Mouse (Mus musculus): Measurements from ENCODE around the gene Btbd19. TPM values are rescaled to one million over a fixed set of nuclear protein-coding genes. Genes with fewer than 3 reads are reported as not detected.

Btbd19 gene
- polyA plus RNA-seq, 1 experiment from 2014 or later = 3.5 TPM

- H3K36me3 ChIP-seq (ENCODE audit: control insufficient read depth, insufficient read depth) = peaks cover 35% of the 10 kb centered on the region
- WGBS = 67% methylated on average over 24 of the region's 24 CpGs
- no peak for TF ChIP-seq CTCF (IDR thresholded peaks at IDR 0.05; ENCODE audit: low read depth)
- H3K9me3 ChIP-seq (ENCODE audit: control insufficient read depth) = no peaks in the 10 kb centered on the region
- no peak overlapping the region for H3K9ac ChIP-seq (ENCODE audit: low read depth, low read length)
- no peak overlapping the region for H3K27ac ChIP-seq (ENCODE audit: low read depth, low read length)
- no peak overlapping the region for H3K4me2 ChIP-seq (replicated peaks; ENCODE audit: low read depth)
- no peaks in the 10 kb centered on the region for H3K27me3 ChIP-seq (replicated peaks; ENCODE audit: control insufficient read depth, insufficient read depth, low read length)
- no peak overlapping the region for H3K4me3 ChIP-seq (ENCODE audit: low read depth, low read length)
- 0 out of 2 replicates have a peak, but pooled peaks cover 4% of the 10 kb centered on the region for H3K4me1 ChIP-seq (replicated peaks; ENCODE audit: control insufficient read depth, insufficient read depth, low read length)
- no peak for ATAC-seq
Measured at GRCm38 (mm10) chr4:117148815-117149214, 23.3 kb upstream of the Btbd19 start.

- Histone ChIP-seq H3K4me3 (ENCODE audit: low read depth, low read length) (no peak overlapping the region), H3K27ac (ENCODE audit: low read depth, low read length) (no peak overlapping the region), H3K36me3 (ENCODE audit: control insufficient read depth, insufficient read depth) (peaks cover 30% of the 10 kb centered on the region), H3K4me2 (replicated peaks; ENCODE audit: low read depth) (no peak overlapping the region), H3K9ac (ENCODE audit: low read depth, low read length) (no peak overlapping the region), H3K4me1 (replicated peaks; ENCODE audit: control insufficient read depth, insufficient read depth, low read length) (0 out of 2 replicates have a peak, but pooled peaks cover 3% of the 10 kb centered on the region), H3K9me3 (ENCODE audit: control insufficient read depth) (no peaks in the 10 kb centered on the region), H3K27me3 (replicated peaks; ENCODE audit: control insufficient read depth, insufficient read depth, low read length) (no peaks in the 10 kb centered on the region)
- no peak for TF ChIP-seq CTCF (IDR thresholded peaks at IDR 0.05; ENCODE audit: low read depth)
- 70% methylated on average over 18 of the region's 18 CpGs for WGBS
- no peak for ATAC-seq
Measured at GRCm38 (mm10) chr4:117148047-117148713, 22.7 kb upstream of the Btbd19 start.

- H3K36me3 ChIP-seq (ENCODE audit: control insufficient read depth, insufficient read depth) = peaks cover 13% of the 10 kb centered on the region
- 38% methylated on average over 15 of the region's 15 CpGs for WGBS
- H3K9me3 ChIP-seq (ENCODE audit: control insufficient read depth) = no peaks in the 10 kb centered on the region
- H3K4me2 ChIP-seq (replicated peaks; ENCODE audit: low read depth) = no peak overlapping the region
- no peak overlapping the region for H3K27ac ChIP-seq (ENCODE audit: low read depth, low read length)
- H3K27me3 ChIP-seq (replicated peaks; ENCODE audit: control insufficient read depth, insufficient read depth, low read length) = no peaks in the 10 kb centered on the region
- H3K4me3 ChIP-seq (ENCODE audit: low read depth, low read length) = no peak overlapping the region
- H3K4me1 ChIP-seq (replicated peaks; ENCODE audit: control insufficient read depth, insufficient read depth, low read length) = no peaks in the 10 kb centered on the region
- TF ChIP-seq CTCF (IDR thresholded peaks at IDR 0.05; ENCODE audit: low read depth) = peak; percentile 98
- peak; percentile 56; the same call in 1 of the 2 replicates for ATAC-seq
- H3K9ac ChIP-seq (ENCODE audit: low read depth, low read length) = no peak overlapping the region
Measured at GRCm38 (mm10) chr4:117146176-117146575, 20.7 kb upstream of the Btbd19 start.

- WGBS = 91% methylated on average over 13 of the region's 13 CpGs
- no peaks in the 10 kb centered on the region for H3K27me3 ChIP-seq (replicated peaks; ENCODE audit: control insufficient read depth, insufficient read depth, low read length)
- no peaks in the 10 kb centered on the region for H3K4me1 ChIP-seq (replicated peaks; ENCODE audit: control insufficient read depth, insufficient read depth, low read length)
- no peak for ATAC-seq
- H3K36me3 ChIP-seq (ENCODE audit: control insufficient read depth, insufficient read depth) = peaks cover 5% of the 10 kb centered on the region
- H3K4me2 ChIP-seq (replicated peaks; ENCODE audit: low read depth) = no peak overlapping the region
- H3K27ac ChIP-seq (ENCODE audit: low read depth, low read length) = no peak overlapping the region
- H3K4me3 ChIP-seq (ENCODE audit: low read depth, low read length) = no peak overlapping the region
- no peak overlapping the region for H3K9ac ChIP-seq (ENCODE audit: low read depth, low read length)
- TF ChIP-seq CTCF (IDR thresholded peaks at IDR 0.05; ENCODE audit: low read depth) = no peak
- H3K9me3 ChIP-seq (ENCODE audit: control insufficient read depth) = no peaks in the 10 kb centered on the region
Measured at GRCm38 (mm10) chr4:117145248-117145647, 19.7 kb upstream of the Btbd19 start.

GRCm38 (mm10) chr4:117143023-117143422 lies 17.5 kb upstream of the Btbd19 start:
- WGBS = 47% methylated on average over 7 of the region's 7 CpGs
- no peak for TF ChIP-seq CTCF (IDR thresholded peaks at IDR 0.05; ENCODE audit: low read depth)
- Histone ChIP-seq H3K9ac (ENCODE audit: low read depth, low read length) (no peak overlapping the region), H3K27ac (ENCODE audit: low read depth, low read length) (no peak overlapping the region), H3K4me1 (replicated peaks; ENCODE audit: control insufficient read depth, insufficient read depth, low read length) (no peaks in the 10 kb centered on the region), H3K4me2 (replicated peaks; ENCODE audit: low read depth) (no peak overlapping the region), H3K27me3 (replicated peaks; ENCODE audit: control insufficient read depth, insufficient read depth, low read length) (no peaks in the 10 kb centered on the region), H3K4me3 (ENCODE audit: low read depth, low read length) (no peak overlapping the region), H3K9me3 (ENCODE audit: control insufficient read depth) (no peaks in the 10 kb centered on the region), H3K36me3 (ENCODE audit: control insufficient read depth, insufficient read depth) (no peaks in the 10 kb centered on the region)
- ATAC-seq = no peak

- no peak overlapping the region for H3K4me2 ChIP-seq (replicated peaks; ENCODE audit: low read depth)
- 36% methylated on average over 4 of the region's 4 CpGs for WGBS
- H3K4me1 ChIP-seq (replicated peaks; ENCODE audit: control insufficient read depth, insufficient read depth, low read length) = no peaks in the 10 kb centered on the region
- H3K4me3 ChIP-seq (ENCODE audit: low read depth, low read length) = no peak overlapping the region
- H3K9ac ChIP-seq (ENCODE audit: low read depth, low read length) = no peak overlapping the region
- H3K27me3 ChIP-seq (replicated peaks; ENCODE audit: control insufficient read depth, insufficient read depth, low read length) = no peaks in the 10 kb centered on the region
- no peaks in the 10 kb centered on the region for H3K36me3 ChIP-seq (ENCODE audit: control insufficient read depth, insufficient read depth)
- H3K27ac ChIP-seq (ENCODE audit: low read depth, low read length) = no peak overlapping the region
- TF ChIP-seq CTCF (IDR thresholded peaks at IDR 0.05; ENCODE audit: low read depth) = peak; percentile 58
- H3K9me3 ChIP-seq (ENCODE audit: control insufficient read depth) = no peaks in the 10 kb centered on the region
- no peak for ATAC-seq
Measured at GRCm38 (mm10) chr4:117140613-117141012, 15.1 kb upstream of the Btbd19 start.

Data from intestine, postnatal 0 days (tissue).